Mouse (Mus musculus): Measurements from ENCODE around the gene Ndufa4.
"Not testable (repeated sequence)": the region's sequence is repeated elsewhere in the genome, so short reads cannot be mapped to it uniquely, and the experiment has no call there.

The Ndufa4 gene

GRCm38 (mm10) chr6:11907269-11908032 lies at the start of gene Ndufa4, which contains the start of gene Phf14:
Gene Ndufa4 (minus strand): TSS chr6:11907497.
Gene Phf14 (plus strand): TSS chr6:11907809.
- peak; percentile 93 for ATAC-seq (ENCODE audit: insufficient number of reproducible peaks, low FRiP score, low TSS enrichment)

GRCm38 (mm10) chr6:11948100-11948499 lies 40.8 kb upstream of the Ndufa4 start:
- ATAC-seq (ENCODE audit: insufficient number of reproducible peaks, low FRiP score, low TSS enrichment): no peak

GRCm38 (mm10) chr6:11942089-11942488 lies 34.8 kb upstream of the Ndufa4 start:
- peak; percentile 70; the same call in 1 of the 2 replicates for ATAC-seq (ENCODE audit: insufficient number of reproducible peaks, low FRiP score, low TSS enrichment)

- no peak for ATAC-seq (ENCODE audit: insufficient number of reproducible peaks, low FRiP score, low TSS enrichment)
These were observed 33.6 kb upstream of the Ndufa4 start for GRCm38 (mm10) chr6:11940895-11941294.

GRCm38 (mm10) chr6:11933403-11933802 lies 26.1 kb upstream of the Ndufa4 start:
- ATAC-seq (ENCODE audit: insufficient number of reproducible peaks, low FRiP score, low TSS enrichment): no peak

GRCm38 (mm10) chr6:11927485-11927884 lies 20.2 kb upstream of the Ndufa4 start:
- ATAC-seq (ENCODE audit: insufficient number of reproducible peaks, low FRiP score, low TSS enrichment): no peak

GRCm38 (mm10) chr6:11926082-11926595 lies 18.8 kb upstream of the Ndufa4 start:
- ATAC-seq (ENCODE audit: insufficient number of reproducible peaks, low FRiP score, low TSS enrichment): peak; percentile 41; the same call in 1 of the 2 replicates

GRCm38 (mm10) chr6:11925496-11926041 lies 18.3 kb upstream of the Ndufa4 start:
- peak; percentile 97 for ATAC-seq (ENCODE audit: insufficient number of reproducible peaks, low FRiP score, low TSS enrichment)

- ATAC-seq (ENCODE audit: insufficient number of reproducible peaks, low FRiP score, low TSS enrichment): no peak
These were observed 873 bp upstream of the Ndufa4 start for GRCm38 (mm10) chr6:11908170-11908569.

GRCm38 (mm10) chr6:11906890-11907268 lies 418 bp downstream of the Ndufa4 start:
- ATAC-seq (ENCODE audit: insufficient number of reproducible peaks, low FRiP score, low TSS enrichment): no peak; the same call in 1 of the 2 replicates

GRCm38 (mm10) chr6:11900809-11901310 lies 6.4 kb downstream of the Ndufa4 start:
- no peak for ATAC-seq (ENCODE audit: insufficient number of reproducible peaks, low FRiP score, low TSS enrichment)

GRCm38 (mm10) chr6:11875364-11875763 lies 31.9 kb downstream of the Ndufa4 start:
- ATAC-seq (ENCODE audit: insufficient number of reproducible peaks, low FRiP score, low TSS enrichment): not testable (repeated sequence)
